In the genomic region with DNA sequence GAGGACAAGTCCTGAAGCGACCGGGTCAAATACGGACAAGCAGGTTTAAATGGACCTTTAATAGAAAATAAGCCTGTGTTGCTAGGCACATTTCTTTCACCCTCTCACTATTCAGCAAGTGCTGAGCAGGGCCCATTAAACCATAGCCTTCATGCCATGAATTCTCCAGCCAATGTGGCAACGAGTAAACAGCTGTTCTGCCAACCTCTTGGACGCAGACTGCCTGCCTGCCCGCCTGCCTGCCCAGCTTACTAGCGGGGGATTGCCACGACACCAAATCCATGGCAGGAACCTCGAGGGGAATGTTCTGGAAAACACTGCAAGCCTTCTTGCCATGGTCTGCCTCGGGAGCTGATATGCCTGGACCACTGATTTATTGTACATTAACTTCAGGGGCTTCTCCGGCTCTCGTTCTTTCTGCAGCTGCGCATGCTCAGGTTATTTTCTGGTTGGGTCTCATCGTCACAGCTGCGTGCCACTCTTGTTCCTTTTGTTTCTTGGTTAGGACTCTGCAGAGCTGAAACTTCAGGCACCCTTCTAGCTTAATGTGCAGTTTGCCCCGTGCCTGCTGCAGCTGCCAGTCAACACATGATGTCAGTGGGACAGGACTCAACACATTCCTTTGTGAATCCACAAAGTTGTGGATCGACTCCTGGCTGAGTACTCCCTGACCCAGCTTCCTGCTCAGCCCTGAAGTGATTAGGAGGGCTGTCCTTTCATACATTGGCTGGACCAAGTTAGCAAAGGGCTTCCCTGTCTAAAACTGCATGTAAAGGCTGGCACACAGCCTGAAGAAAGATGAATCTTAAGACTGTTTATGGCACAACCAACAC, we compare ENCODE assay signal across 8 mouse cellular contexts.
DNase-seq lines count a peak whose midpoint lies in the region; ATAC-seq and TF ChIP-seq lines count a peak whose summit lies in the region.

No protein-coding gene starts in this region.

- H3K4me1 ChIP-seq in forebrain, postnatal 0 days (ENCODE audit: insufficient read depth), result no peaks in the 10 kb centered on the region
- peaks cover 23% of the 10 kb centered on the region for H3K4me1 ChIP-seq in kidney, embryonic 16.5 days (ENCODE audit: insufficient read depth, low read length)
- H3K4me1 ChIP-seq in midbrain, embryonic 11.5 days (ENCODE audit: control insufficient read depth, insufficient read depth, low read length), result peaks cover 2% of the 10 kb centered on the region; the same call in 1 of the 2 replicates

- no peaks in the 10 kb centered on the region for H3K79me3 ChIP-seq in C2C12 (ENCODE audit: low read depth)

- no peaks in the 10 kb centered on the region for H3K79me2 ChIP-seq in C2C12 (ENCODE audit: control insufficient read depth, insufficient read depth)

- no peaks in the 10 kb centered on the region for H3K36me3 ChIP-seq in C2C12 (ENCODE audit: control insufficient read depth, insufficient read depth)
- no peaks in the 10 kb centered on the region for H3K36me3 ChIP-seq in forebrain, postnatal 0 days (ENCODE audit: insufficient read depth)
- H3K36me3 ChIP-seq in kidney, embryonic 16.5 days (ENCODE audit: insufficient read depth, low read length), result no peaks in the 10 kb centered on the region
- no peaks in the 10 kb centered on the region for H3K36me3 ChIP-seq in midbrain, embryonic 11.5 days (ENCODE audit: control insufficient read depth, insufficient read depth, low read length)

- peak; percentile 76 for ATAC-seq in forebrain, postnatal 0 days
- no peak for ATAC-seq in kidney, embryonic 16.5 days (ENCODE audit: low FRiP score, low TSS enrichment)
- no peak for ATAC-seq in midbrain, embryonic 11.5 days (ENCODE audit: low FRiP score)
- no peak for ATAC-seq in megakaryocyte, adult 5-6 weeks (ENCODE audit: poor library complexity, severe bottlenecking)

- H3K27me3 ChIP-seq in C2C12 (ENCODE audit: control insufficient read depth, insufficient read depth, insufficient read length), result no peaks in the 10 kb centered on the region
- H3K27me3 ChIP-seq in forebrain, postnatal 0 days (ENCODE audit: insufficient read depth, low read length), result no peaks in the 10 kb centered on the region
- no peaks in the 10 kb centered on the region for H3K27me3 ChIP-seq in kidney, embryonic 16.5 days (ENCODE audit: insufficient read depth, low read length)
- H3K27me3 ChIP-seq in midbrain, embryonic 11.5 days (ENCODE audit: control insufficient read depth, insufficient read depth, low read length), result peaks cover 5% of the 10 kb centered on the region

- peak overlapping the region; percentile 66 for H3ac ChIP-seq in C2C12 (ENCODE audit: control insufficient read depth, insufficient read length, low read depth)

- WGBS in forebrain, postnatal 0 days, result 12% methylated on average over 17 of the region's 17 CpGs
- 23% methylated on average over 17 of the region's 17 CpGs for WGBS in kidney, embryonic 16.5 days
- 26% methylated on average over 17 of the region's 17 CpGs for WGBS in midbrain, embryonic 11.5 days

- H3K4me3 ChIP-seq in C2C12 (ENCODE audit: insufficient read depth, poor library complexity, severe bottlenecking), result no peak overlapping the region
- H3K4me3 ChIP-seq in forebrain, postnatal 0 days (ENCODE audit: low read depth, low read length), result peak overlapping the region; percentile 1; the same call in 1 of the 2 replicates
- peak overlapping the region; percentile 8; the same call in 1 of the 2 replicates for H3K4me3 ChIP-seq in kidney, embryonic 16.5 days (ENCODE audit: low read length)
- no peak overlapping the region for H3K4me3 ChIP-seq in midbrain, embryonic 11.5 days (ENCODE audit: low read depth, low read length)

- no peaks in the 10 kb centered on the region for H3K9me3 ChIP-seq in forebrain, postnatal 0 days (ENCODE audit: low read length)
- no peaks in the 10 kb centered on the region for H3K9me3 ChIP-seq in kidney, embryonic 16.5 days (ENCODE audit: low read length)
- H3K9me3 ChIP-seq in midbrain, embryonic 11.5 days (ENCODE audit: control insufficient read depth, low read length), result no peaks in the 10 kb centered on the region

- H3K9ac ChIP-seq in forebrain, postnatal 0 days, result no peak overlapping the region
- no peak overlapping the region for H3K9ac ChIP-seq in kidney, embryonic 16.5 days (replicated peaks; ENCODE audit: low read length)
- H3K9ac ChIP-seq in midbrain, embryonic 11.5 days (ENCODE audit: low read length), result no peak overlapping the region

- no peak overlapping the region for H3K27ac ChIP-seq in forebrain, postnatal 0 days (ENCODE audit: low read depth, low read length)
- H3K27ac ChIP-seq in kidney, embryonic 16.5 days (ENCODE audit: low read length), result no peak overlapping the region
- H3K27ac ChIP-seq in midbrain, embryonic 11.5 days (ENCODE audit: low read depth, low read length), result no peak overlapping the region

- peak overlapping the region; percentile 26 for H3K4me2 ChIP-seq in forebrain, postnatal 0 days (ENCODE audit: low read depth)
- H3K4me2 ChIP-seq in kidney, embryonic 16.5 days (replicated peaks; ENCODE audit: low read depth, low read length), result peak overlapping the region; percentile 29
- H3K4me2 ChIP-seq in midbrain, embryonic 11.5 days, result peak overlapping the region; percentile 12; the same call in 1 of the 2 replicates

- no peak for TF ChIP-seq CTCF in C2C12 (IDR thresholded peaks at IDR 0.05; ENCODE audit: control insufficient read depth, insufficient read depth, insufficient read length)
- TF ChIP-seq CTCF in forebrain, postnatal 0 days (IDR thresholded peaks at IDR 0.05; ENCODE audit: low read depth), result no peak

- DNase-seq in cerebellum, postnatal 14 days, result peak; percentile 16 to 32
- no peak for DNase-seq in cerebellum, adult 9-10 months
- DNase-seq in forebrain, postnatal 0 days, result peak; percentile 25
- peak; percentile 89 for DNase-seq in midbrain, embryonic 11.5 days (ENCODE audit: low spot score, missing footprints)
- DNase-seq in ovary, adult 18-20 months (ENCODE audit: low spot score), result no peak

TF ChIP-seq in C2C12, 6 proteins besides CTCF, POLR2A, EP300 and RAD21:
- TF ChIP-seq MAX (IDR thresholded peaks at IDR 0.05), result no peak
- TF ChIP-seq MYOD1 (IDR thresholded peaks at IDR 0.05; ENCODE audit: control insufficient read depth, insufficient read length, low read depth), result peak; percentile 80
- TF ChIP-seq USF1 (IDR thresholded peaks at IDR 0.05; ENCODE audit: low read depth), result peak; percentile 9

Comparison
In these comparisons a context has a peak if more than half of its experiments do, and no peak if none do; other contexts are left out.
1. DNase-seq: peak in cerebellum, postnatal 14 days (2 of 2), forebrain, postnatal 0 days (single experiment) and midbrain, embryonic 11.5 days (single experiment); none in cerebellum, adult 9-10 months (single experiment) and ovary, adult 18-20 months (single experiment).
2. H3K4me3 ChIP-seq: peak in forebrain, postnatal 0 days (single experiment) and kidney, embryonic 16.5 days (single experiment); none in C2C12 (single experiment) and midbrain, embryonic 11.5 days (single experiment).
3. Peak in every context shown above with its lines, with median percentiles within 50 percentile points of each other: H3K4me2 ChIP-seq.